ENCODE assay signal across 25 mouse cellular contexts in the genomic region with DNA sequence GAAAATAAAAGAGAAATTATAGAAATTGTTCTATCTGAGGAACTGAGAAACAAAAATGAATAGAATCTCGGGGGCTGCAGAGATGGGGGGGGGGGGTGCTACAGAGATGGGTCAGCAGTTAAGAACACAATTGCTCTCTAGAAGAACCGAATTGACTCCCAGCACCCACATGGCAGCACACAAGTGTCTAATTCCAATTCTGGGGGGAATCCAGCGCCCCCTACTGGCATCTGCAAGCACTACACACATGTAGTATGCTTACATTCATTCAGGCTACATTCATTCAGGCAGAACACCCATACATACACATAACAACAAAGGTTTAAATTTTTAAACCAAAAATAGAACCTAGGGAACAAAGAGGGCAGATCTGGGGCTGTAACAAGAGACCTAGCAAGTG.
DNase-seq lines count a peak whose midpoint lies in the region; ATAC-seq and TF ChIP-seq lines count a peak whose summit lies in the region.
"Had no signal": no experiment of that assay in that cellular context is flagged by ENCODE, and none has a peak within 500 bp of the region (broad histone marks: within the 10 kb centered on the region; RNA-seq: fewer than 3 reads in every experiment).

No protein-coding gene starts in this region.

- no peak for TF ChIP-seq EP300 in stomach, postnatal 0 days (optimal IDR thresholded peaks at IDR 0.05)

- no peak overlapping the region for H3K4me3 ChIP-seq in hindbrain, postnatal 0 days (ENCODE audit: low read length)
- no peak overlapping the region for H3K4me3 ChIP-seq in hindbrain, embryonic 12.5 days
- H3K4me3 ChIP-seq in midbrain, postnatal 0 days (ENCODE audit: low read depth, low read length): no peak overlapping the region
- H3K4me3 ChIP-seq in midbrain, embryonic 15.5 days: no peak overlapping the region
- H3K4me3 ChIP-seq in G1E (ENCODE audit: low read depth, low read length): no peak overlapping the region
- no peak overlapping the region for H3K4me3 ChIP-seq in stomach, postnatal 0 days (ENCODE audit: low read depth, low read length)
- H3K4me3 ChIP-seq: embryonic facial prominence, embryonic 12.5 days; erythroblast, embryonic 14.5 days; heart, embryonic 13.5 days; limb, embryonic 10.5 days; liver, embryonic 13.5 days; midbrain, embryonic 12.5 days; myocyte had no signal

- no peak for DNase-seq in hindbrain, postnatal 0 days (ENCODE audit: low spot score)
- no peak for DNase-seq in midbrain, postnatal 0 days (ENCODE audit: low spot score)
- no peak for DNase-seq in G1E (ENCODE audit: low spot score)
- DNase-seq in stomach, postnatal 0 days (ENCODE audit: low spot score): no peak
- DNase-seq in gastrocnemius, postnatal 14 days: no peak
- DNase-seq: adrenal gland, adult 2 months; cerebellum, adult 9-11 months; heart, postnatal 4 days; kidney, adult 2 months; kidney, postnatal 14 days; liver, embryonic 13.5 days; spleen, adult 18-20 months; thymus, postnatal 25 days had no signal

- no peaks in the 10 kb centered on the region for H3K36me3 ChIP-seq in hindbrain, postnatal 0 days (ENCODE audit: insufficient read depth, low read length)
- H3K36me3 ChIP-seq in hindbrain, embryonic 12.5 days: no peaks in the 10 kb centered on the region
- no peaks in the 10 kb centered on the region for H3K36me3 ChIP-seq in midbrain, postnatal 0 days (ENCODE audit: insufficient read depth, low read length)
- H3K36me3 ChIP-seq in midbrain, embryonic 15.5 days (replicated peaks): no peaks in the 10 kb centered on the region
- H3K36me3 ChIP-seq in G1E (replicated peaks): peaks cover 18% of the 10 kb centered on the region
- H3K36me3 ChIP-seq in stomach, postnatal 0 days (ENCODE audit: control insufficient read depth, insufficient read depth, low read length): no peaks in the 10 kb centered on the region
- H3K36me3 ChIP-seq: embryonic facial prominence, embryonic 12.5 days; limb, embryonic 10.5 days; midbrain, embryonic 12.5 days had no signal

- TF ChIP-seq CTCF in hindbrain, postnatal 0 days (IDR thresholded peaks at IDR 0.05; ENCODE audit: low read depth): 0 out of 2 replicates have a peak, but pooled peaks have one; percentile 7
- peak; percentile 13; the same call in 1 of the 2 replicates for TF ChIP-seq CTCF in midbrain, postnatal 0 days (IDR thresholded peaks at IDR 0.05)
- TF ChIP-seq CTCF in G1E (IDR thresholded peaks at IDR 0.05; ENCODE audit: low read depth, low read length): peak; percentile 43
- TF ChIP-seq CTCF in stomach, postnatal 0 days (IDR thresholded peaks at IDR 0.05; ENCODE audit: low read depth): peak; percentile 24; the same call in 1 of the 2 replicates

- H3K9me3 ChIP-seq in hindbrain, postnatal 0 days (ENCODE audit: low read length): no peaks in the 10 kb centered on the region; the same call in 1 of the 2 replicates
- H3K9me3 ChIP-seq in hindbrain, embryonic 12.5 days (replicated peaks): peaks cover 5% of the 10 kb centered on the region; the same call in 1 of the 2 replicates
- H3K9me3 ChIP-seq in midbrain, postnatal 0 days (ENCODE audit: low read length): no peaks in the 10 kb centered on the region
- no peaks in the 10 kb centered on the region; the same call in 1 of the 2 replicates for H3K9me3 ChIP-seq in midbrain, embryonic 15.5 days
- H3K9me3 ChIP-seq in G1E (replicated peaks): peaks cover 9% of the 10 kb centered on the region; the same call in 1 of the 2 replicates
- H3K9me3 ChIP-seq in stomach, postnatal 0 days (ENCODE audit: control insufficient read depth, low read length): no peaks in the 10 kb centered on the region
- H3K9me3 ChIP-seq: limb, embryonic 10.5 days; liver, embryonic 13.5 days had no signal

- no peak overlapping the region for H3K27ac ChIP-seq in hindbrain, postnatal 0 days
- H3K27ac ChIP-seq in hindbrain, embryonic 12.5 days: no peak overlapping the region
- H3K27ac ChIP-seq in midbrain, postnatal 0 days (ENCODE audit: low read depth, low read length): no peak overlapping the region
- no peak overlapping the region for H3K27ac ChIP-seq in midbrain, embryonic 15.5 days
- no peak overlapping the region for H3K27ac ChIP-seq in stomach, postnatal 0 days (replicated peaks)
- H3K27ac ChIP-seq: embryonic facial prominence, embryonic 12.5 days; heart, embryonic 13.5 days; limb, embryonic 10.5 days; liver, embryonic 13.5 days; macrophage; midbrain, embryonic 12.5 days had no signal

- intact Hi-C loops in gastrocnemius, postnatal 14 days (cut with DNase I; ENCODE audit: low total_unique reads): no loop called here

- no peaks in the 10 kb centered on the region for H3K27me3 ChIP-seq in hindbrain, postnatal 0 days (ENCODE audit: insufficient read depth, low read length)
- no peaks in the 10 kb centered on the region for H3K27me3 ChIP-seq in hindbrain, embryonic 12.5 days
- no peaks in the 10 kb centered on the region for H3K27me3 ChIP-seq in midbrain, postnatal 0 days (ENCODE audit: insufficient read depth, low read length)
- H3K27me3 ChIP-seq in midbrain, embryonic 15.5 days (replicated peaks): no peaks in the 10 kb centered on the region
- no peaks in the 10 kb centered on the region for H3K27me3 ChIP-seq in G1E (ENCODE audit: insufficient read depth, low read length)
- no peaks in the 10 kb centered on the region for H3K27me3 ChIP-seq in stomach, postnatal 0 days (ENCODE audit: control insufficient read depth, insufficient read depth, low read length)
- H3K27me3 ChIP-seq: embryonic facial prominence, embryonic 12.5 days; heart, embryonic 13.5 days; liver, embryonic 13.5 days; midbrain, embryonic 12.5 days had no signal

- no peak overlapping the region for H3K4me2 ChIP-seq in hindbrain, postnatal 0 days (ENCODE audit: low read depth, low read length)
- no peak overlapping the region for H3K4me2 ChIP-seq in hindbrain, embryonic 12.5 days (replicated peaks)
- no peak overlapping the region for H3K4me2 ChIP-seq in midbrain, postnatal 0 days (ENCODE audit: low read depth, low read length, poor library complexity, severe bottlenecking)
- H3K4me2 ChIP-seq in midbrain, embryonic 15.5 days: no peak overlapping the region
- H3K4me2 ChIP-seq in stomach, postnatal 0 days (replicated peaks; ENCODE audit: low read depth): no peak overlapping the region
- H3K4me2 ChIP-seq: embryonic facial prominence, embryonic 12.5 days; heart, embryonic 13.5 days; liver, embryonic 13.5 days; midbrain, embryonic 12.5 days had no signal

- 72% methylated on average over 3 of the region's 3 CpGs for WGBS in hindbrain, postnatal 0 days
- 68% methylated on average over 3 of the region's 3 CpGs for WGBS in hindbrain, embryonic 12.5 days
- WGBS in midbrain, postnatal 0 days: 55% methylated on average over 3 of the region's 3 CpGs
- WGBS in midbrain, embryonic 15.5 days: 68% methylated on average over 3 of the region's 3 CpGs
- WGBS in stomach, postnatal 0 days: 56% methylated on average over 3 of the region's 3 CpGs

- no peak overlapping the region for H3K9ac ChIP-seq in hindbrain, postnatal 0 days (replicated peaks; ENCODE audit: low read length)
- no peak overlapping the region for H3K9ac ChIP-seq in hindbrain, embryonic 12.5 days
- H3K9ac ChIP-seq in midbrain, postnatal 0 days (replicated peaks; ENCODE audit: low read length, poor library complexity, severe bottlenecking): no peak overlapping the region
- no peak overlapping the region for H3K9ac ChIP-seq in midbrain, embryonic 15.5 days
- no peak overlapping the region for H3K9ac ChIP-seq in stomach, postnatal 0 days (ENCODE audit: low read length)
- H3K9ac ChIP-seq: embryonic facial prominence, embryonic 12.5 days; heart, embryonic 13.5 days; liver, embryonic 13.5 days; midbrain, embryonic 12.5 days had no signal

- ATAC-seq in hindbrain, postnatal 0 days: no peak
- no peak for ATAC-seq in hindbrain, embryonic 12.5 days (ENCODE audit: low FRiP score)
- no peak for ATAC-seq in midbrain, postnatal 0 days (ENCODE audit: low FRiP score)
- ATAC-seq in midbrain, embryonic 15.5 days (replicated peaks): no peak
- ATAC-seq in G1E (ENCODE audit: extremely low read depth, insufficient number of reproducible peaks, low FRiP score, poor library complexity, severe bottlenecking): no peak
- ATAC-seq in stomach, postnatal 0 days (ENCODE audit: low FRiP score, low TSS enrichment): no peak
- ATAC-seq in megakaryocyte, adult 5-6 weeks (ENCODE audit: poor library complexity, severe bottlenecking): no peak
- ATAC-seq: forebrain, embryonic 16.5 days; hindbrain, embryonic 16.5 days had no signal

- no peaks in the 10 kb centered on the region for H3K4me1 ChIP-seq in hindbrain, postnatal 0 days (ENCODE audit: insufficient read depth, low read length)
- peaks cover 2% of the 10 kb centered on the region; the same call in 1 of the 2 replicates for H3K4me1 ChIP-seq in hindbrain, embryonic 12.5 days
- no peaks in the 10 kb centered on the region for H3K4me1 ChIP-seq in midbrain, postnatal 0 days (ENCODE audit: insufficient read depth, low read length)
- no peaks in the 10 kb centered on the region for H3K4me1 ChIP-seq in midbrain, embryonic 15.5 days
- H3K4me1 ChIP-seq in G1E (ENCODE audit: insufficient read depth, low read depth, low read length): peaks cover 25% of the 10 kb centered on the region
- no peaks in the 10 kb centered on the region for H3K4me1 ChIP-seq in stomach, postnatal 0 days (replicated peaks; ENCODE audit: control insufficient read depth, insufficient read depth)
- H3K4me1 ChIP-seq: embryonic facial prominence, embryonic 12.5 days; limb, embryonic 10.5 days; midbrain, embryonic 12.5 days had no signal
